Mouse (Mus musculus) left cerebral cortex, postnatal 14 days (tissue): ENCODE results near the gene Phc2. TPM values are rescaled to one million over a fixed set of nuclear protein-coding genes. Genes with fewer than 3 reads are reported as not detected.

Experiments used
- DNase-seq, 2 experiments: peaks; one replicate each; pipeline ENCODE4 v3.0.0; 2021 to 2022; ENCODE audit warnings: low spot score in 2 of 2, mixed read lengths in 1 of 2
- intact Hi-C: fragments of 180-260 bp; cut with DNase I; formaldehyde crosslinking; loops from one replicate; pipeline ENCODE4 v1.15.1; 2025
- total RNA-seq, 2 experiments: library from RNA; stranded (reverse); gene quantifications; 2 replicates each; pipeline ENCODE4 v1.2.3; 2021

Phc2 gene
- total RNA-seq, 2 experiments from 2014 or later: 74.8 to 77.2 TPM

- no peak for DNase-seq
- intact Hi-C loops: no loop called here
These were observed 75.8 kb downstream of the Phc2 start for GRCm38 (mm10) chr4:128730271-128730670.

GRCm38 (mm10) chr4:128732794-128733193 lies 78.3 kb downstream of the Phc2 start:
- no peak for DNase-seq
- intact Hi-C loops: no loop called here

GRCm38 (mm10) chr4:128733496-128733895 lies 79.0 kb downstream of the Phc2 start:
- intact Hi-C loops: no loop called here
- DNase-seq: no peak

GRCm38 (mm10) chr4:128734217-128734616 lies 79.7 kb downstream of the Phc2 start:
- intact Hi-C loops: no loop called here
- peak; percentile 52 to 68 for DNase-seq

- intact Hi-C loops: no loop called here
- DNase-seq: peak in 1 of 2 experiments; percentile 57
These were observed 80.5 kb downstream of the Phc2 start for GRCm38 (mm10) chr4:128734721-128735671.

GRCm38 (mm10) chr4:128737137-128737589 lies 82.7 kb downstream of the Phc2 start:
- intact Hi-C loops: no loop called here
- DNase-seq: no peak

- intact Hi-C loops: no loop called here
- no peak for DNase-seq
These were observed 83.5 kb downstream of the Phc2 start for GRCm38 (mm10) chr4:128737825-128738610.

GRCm38 (mm10) chr4:128740878-128741277 lies 86.4 kb downstream of the Phc2 start:
- intact Hi-C loops: no loop called here
- no peak for DNase-seq

- no peak for DNase-seq
These were observed 87.4 kb downstream of the Phc2 start for GRCm38 (mm10) chr4:128741906-128742305.

GRCm38 (mm10) chr4:128742379-128742970 lies 88.0 kb downstream of the Phc2 start:
- intact Hi-C loops: no loop called here
- no peak for DNase-seq

More at GRCm38 (mm10) chr4:128741906-128742305, 87.4 kb downstream of the Phc2 start:
- intact Hi-C loops: no loop called here

- DNase-seq: no peak
- intact Hi-C loops: no loop called here
These were observed 88.6 kb downstream of the Phc2 start for GRCm38 (mm10) chr4:128743031-128743626.

GRCm38 (mm10) chr4:128745160-128745559 lies 90.7 kb downstream of the Phc2 start:
- intact Hi-C loops: no loop called here
- no peak for DNase-seq

- DNase-seq: no peak
- intact Hi-C loops: no loop called here
These were observed 93.2 kb downstream of the Phc2 start for GRCm38 (mm10) chr4:128747614-128748270.

GRCm38 (mm10) chr4:128748309-128748708 lies 93.8 kb downstream of the Phc2 start:
- intact Hi-C loops: no loop called here
- no peak for DNase-seq

- DNase-seq: no peak
- intact Hi-C loops: no loop called here
These were observed 96.5 kb downstream of the Phc2 start for GRCm38 (mm10) chr4:128751006-128751405.

GRCm38 (mm10) chr4:128752031-128752757 lies 97.7 kb downstream of the Phc2 start:
- intact Hi-C loops: no loop called here
- DNase-seq: no peak

GRCm38 (mm10) chr4:128753571-128753970 lies 99.1 kb downstream of the Phc2 start:
- DNase-seq: no peak
- intact Hi-C loops: no loop called here

GRCm38 (mm10) chr4:128755064-128755463 lies 100.6 kb downstream of the Phc2 start, which contains the start of gene A3galt2:
Gene A3galt2, plus strand, starts transcription at chr4:128755364.
- DNase-seq: no peak
- intact Hi-C loops: no loop called here
